Mouse (Mus musculus): ENCODE data around the gene Fadd. TPM values are rescaled to one million over a fixed set of nuclear protein-coding genes. Genes with fewer than 3 reads are reported as not detected.
A peak's percentile ranks its signal among the peaks of the same experiment; 100 is the strongest.

The Fadd gene
- polyA plus RNA-seq, 1 experiment from 2014 or later = 11.7 TPM

DNA sequence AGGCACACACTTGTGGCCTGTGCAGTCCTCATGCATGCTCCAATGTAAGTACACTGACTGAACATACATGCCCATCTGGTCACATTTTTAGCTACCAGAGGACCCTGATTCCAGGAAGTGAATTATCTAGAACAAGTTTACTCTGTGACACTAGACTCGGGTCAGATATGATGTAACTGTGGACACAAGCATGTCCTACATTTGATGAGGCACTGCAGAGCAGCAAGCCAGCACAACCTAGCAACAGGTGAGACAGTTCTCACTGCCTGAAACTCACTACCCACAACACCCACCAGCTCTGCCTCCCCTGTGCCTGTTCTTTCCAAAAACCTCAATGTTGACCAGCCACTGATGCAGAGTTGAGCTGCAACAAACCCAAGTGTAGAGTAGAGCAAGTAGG lies 31.5 kb downstream of the Fadd start:
- Histone ChIP-seq H3K9me3 (ENCODE audit: control insufficient read depth, low read length) (no peaks in the 10 kb centered on the region), H3K27ac (ENCODE audit: low read depth, low read length) (no peak overlapping the region), H3K4me2 (peak overlapping the region; percentile 92), H3K36me3 (ENCODE audit: control insufficient read depth, insufficient read depth, low read length) (peaks cover 17% of the 10 kb centered on the region), H3K9ac (ENCODE audit: low read depth, low read length) (no peak overlapping the region), H3K27me3 (replicated peaks; ENCODE audit: control insufficient read depth, insufficient read depth, low read length) (no peaks in the 10 kb centered on the region), H3K4me1 (replicated peaks; ENCODE audit: control insufficient read depth, insufficient read depth, low read length) (peaks cover 26% of the 10 kb centered on the region), H3K4me3 (ENCODE audit: low read depth, low read length) (no peak overlapping the region)
- ATAC-seq (replicated peaks; ENCODE audit: low FRiP score) (no peak), DNase-seq (ENCODE audit: low spot score) (no peak)
- 40% methylated on average over 1 of the region's 1 CpGs for WGBS

DNA sequence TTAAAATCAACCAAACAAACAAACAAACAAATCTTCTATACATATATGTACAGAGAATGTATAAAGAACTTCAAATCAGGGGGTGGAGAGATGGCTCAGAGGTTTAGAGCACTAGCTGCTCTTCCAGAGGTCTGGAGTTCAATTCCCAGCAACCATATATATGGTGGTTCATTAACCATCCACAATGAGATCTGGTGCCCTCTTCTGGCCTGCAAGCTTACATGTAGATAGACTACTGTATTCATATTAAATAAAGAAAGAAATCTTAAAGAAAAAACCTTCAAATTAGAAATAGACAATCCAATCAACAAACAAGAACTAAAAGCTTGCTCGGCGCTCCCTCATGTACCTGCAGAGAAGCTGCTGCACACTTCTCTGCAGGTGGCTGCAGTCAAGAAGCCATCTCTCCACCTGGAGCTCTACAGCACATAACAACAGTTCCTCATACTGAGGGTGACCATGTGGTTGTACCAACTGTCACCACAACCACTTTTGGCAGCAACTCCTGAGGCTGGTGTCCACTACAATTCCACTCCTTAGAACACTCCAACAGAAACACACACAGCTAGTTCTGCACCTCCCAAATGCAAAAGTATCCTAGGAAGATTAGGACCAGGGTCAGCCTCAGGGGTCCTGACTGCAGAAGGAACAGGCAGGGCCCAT lies 32.2 kb downstream of the Fadd start:
- 91% methylated on average over 2 of the region's 2 CpGs for WGBS
- no peak overlapping the region for H3K4me3 ChIP-seq (ENCODE audit: low read depth, low read length)
- no peak overlapping the region for H3K27ac ChIP-seq (ENCODE audit: low read depth, low read length)
- H3K4me1 ChIP-seq (replicated peaks; ENCODE audit: control insufficient read depth, insufficient read depth, low read length) = peaks cover 26% of the 10 kb centered on the region
- DNase-seq (ENCODE audit: low spot score) (no peak), ATAC-seq (replicated peaks; ENCODE audit: low FRiP score) (no peak)
- no peaks in the 10 kb centered on the region for H3K27me3 ChIP-seq (replicated peaks; ENCODE audit: control insufficient read depth, insufficient read depth, low read length)
- H3K4me2 ChIP-seq = 0 out of 2 replicates have a peak overlapping the region, but pooled peaks have one; percentile 92
- no peaks in the 10 kb centered on the region for H3K9me3 ChIP-seq (ENCODE audit: control insufficient read depth, low read length)
- peaks cover 17% of the 10 kb centered on the region for H3K36me3 ChIP-seq (ENCODE audit: control insufficient read depth, insufficient read depth, low read length)
- no peak overlapping the region; the same call in 1 of the 2 replicates for H3K9ac ChIP-seq (ENCODE audit: low read depth, low read length)

DNA sequence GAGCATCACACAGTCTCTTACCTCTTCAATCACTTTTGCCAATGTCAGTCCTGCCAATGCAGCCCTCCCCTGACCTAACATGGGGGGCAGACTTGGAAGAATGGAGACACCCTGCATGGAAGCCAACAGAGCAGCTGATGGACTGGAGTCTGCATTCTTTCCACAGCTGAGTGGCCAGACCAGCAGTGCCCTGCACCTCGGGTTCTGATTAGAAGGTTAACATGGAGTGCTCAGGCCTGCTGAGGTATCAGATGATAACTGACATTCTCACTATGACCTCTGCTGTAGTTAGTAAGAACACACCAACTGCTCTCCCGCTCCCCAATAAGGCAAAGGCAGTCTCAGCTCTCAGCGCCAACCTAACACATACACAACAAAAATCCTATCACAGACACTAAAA lies 37.0 kb downstream of the Fadd start:
- DNase-seq (ENCODE audit: low spot score) = no peak
- Histone ChIP-seq H3K4me2 (no peak overlapping the region), H3K9me3 (ENCODE audit: control insufficient read depth, low read length) (no peaks in the 10 kb centered on the region), H3K4me3 (ENCODE audit: low read depth, low read length) (no peak overlapping the region), H3K27ac (ENCODE audit: low read depth, low read length) (no peak overlapping the region), H3K27me3 (replicated peaks; ENCODE audit: control insufficient read depth, insufficient read depth, low read length) (no peaks in the 10 kb centered on the region), H3K36me3 (ENCODE audit: control insufficient read depth, insufficient read depth, low read length) (peaks cover 9% of the 10 kb centered on the region), H3K4me1 (replicated peaks; ENCODE audit: control insufficient read depth, insufficient read depth, low read length) (peaks cover 4% of the 10 kb centered on the region; the same call in 1 of the 2 replicates), H3K9ac (ENCODE audit: low read depth, low read length) (no peak overlapping the region)
- ATAC-seq (replicated peaks; ENCODE audit: low FRiP score) = no peak
- 87% methylated on average over 3 of the region's 3 CpGs for WGBS

- Histone ChIP-seq H3K4me1 (replicated peaks; ENCODE audit: control insufficient read depth, insufficient read depth, low read length) (peaks cover 21% of the 10 kb centered on the region), H3K36me3 (ENCODE audit: control insufficient read depth, insufficient read depth, low read length) (no peaks in the 10 kb centered on the region; the same call in 1 of the 2 replicates), H3K4me2 (no peak overlapping the region), H3K9me3 (ENCODE audit: control insufficient read depth, low read length) (no peaks in the 10 kb centered on the region), H3K9ac (ENCODE audit: low read depth, low read length) (no peak overlapping the region), H3K4me3 (ENCODE audit: low read depth, low read length) (no peak overlapping the region), H3K27ac (ENCODE audit: low read depth, low read length) (no peak overlapping the region), H3K27me3 (replicated peaks; ENCODE audit: control insufficient read depth, insufficient read depth, low read length) (no peaks in the 10 kb centered on the region)
- ATAC-seq (replicated peaks; ENCODE audit: low FRiP score) = no peak
- 78% methylated on average over 5 of the region's 5 CpGs for WGBS
- DNase-seq (ENCODE audit: low spot score) = no peak
Measured at GRCm38 (mm10) chr7:144541351-144541750, 40.9 kb downstream of the Fadd start.

GRCm38 (mm10) chr7:144539146-144539545 lies 43.1 kb downstream of the Fadd start:
- H3K4me3 ChIP-seq (ENCODE audit: low read depth, low read length) = no peak overlapping the region
- H3K9me3 ChIP-seq (ENCODE audit: control insufficient read depth, low read length) = no peaks in the 10 kb centered on the region
- peaks cover 21% of the 10 kb centered on the region for H3K4me1 ChIP-seq (replicated peaks; ENCODE audit: control insufficient read depth, insufficient read depth, low read length)
- no peaks in the 10 kb centered on the region for H3K36me3 ChIP-seq (ENCODE audit: control insufficient read depth, insufficient read depth, low read length)
- 52% methylated on average over 2 of the region's 2 CpGs for WGBS
- DNase-seq (ENCODE audit: low spot score) (no peak), ATAC-seq (replicated peaks; ENCODE audit: low FRiP score) (peak; percentile 96)
- no peaks in the 10 kb centered on the region for H3K27me3 ChIP-seq (replicated peaks; ENCODE audit: control insufficient read depth, insufficient read depth, low read length)
- H3K9ac ChIP-seq (ENCODE audit: low read depth, low read length) = no peak overlapping the region
- H3K27ac ChIP-seq (ENCODE audit: low read depth, low read length) = peak overlapping the region; percentile 64
- H3K4me2 ChIP-seq = peak overlapping the region; percentile 26

- no peaks in the 10 kb centered on the region for H3K27me3 ChIP-seq (replicated peaks; ENCODE audit: control insufficient read depth, insufficient read depth, low read length)
- H3K9ac ChIP-seq (ENCODE audit: low read depth, low read length) = no peak overlapping the region
- no peaks in the 10 kb centered on the region for H3K9me3 ChIP-seq (ENCODE audit: control insufficient read depth, low read length)
- H3K4me3 ChIP-seq (ENCODE audit: low read depth, low read length) = no peak overlapping the region
- no peak overlapping the region for H3K27ac ChIP-seq (ENCODE audit: low read depth, low read length)
- no peak for DNase-seq (ENCODE audit: low spot score)
- ATAC-seq (replicated peaks; ENCODE audit: low FRiP score) = no peak
- H3K4me2 ChIP-seq = no peak overlapping the region
- no peaks in the 10 kb centered on the region for H3K36me3 ChIP-seq (ENCODE audit: control insufficient read depth, insufficient read depth, low read length)
- 93% methylated on average over 4 of the region's 4 CpGs for WGBS
- peaks cover 24% of the 10 kb centered on the region for H3K4me1 ChIP-seq (replicated peaks; ENCODE audit: control insufficient read depth, insufficient read depth, low read length)
Measured at GRCm38 (mm10) chr7:144538030-144538644, 44.1 kb downstream of the Fadd start.

DNA sequence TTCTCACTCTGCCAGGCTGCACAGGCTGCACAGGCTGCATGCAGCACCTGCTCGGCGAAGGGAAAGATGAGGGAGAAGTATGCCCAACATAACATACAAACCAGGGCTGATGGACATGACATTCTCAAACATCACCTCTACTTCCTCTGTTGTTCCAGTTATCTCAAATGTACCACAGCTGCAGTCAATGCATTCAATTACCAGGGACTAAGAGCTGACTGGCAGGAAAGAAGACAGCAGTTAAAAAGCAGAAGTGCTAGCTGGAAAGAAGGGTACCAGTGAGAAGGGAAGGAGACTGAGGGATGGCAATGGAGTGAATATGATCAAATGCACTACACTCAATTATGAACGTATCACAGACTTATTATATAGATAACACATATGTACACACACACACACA lies 45.9 kb downstream of the Fadd start:
- peaks cover 33% of the 10 kb centered on the region for H3K4me1 ChIP-seq (replicated peaks; ENCODE audit: control insufficient read depth, insufficient read depth, low read length)
- no peak overlapping the region for H3K27ac ChIP-seq (ENCODE audit: low read depth, low read length)

GRCm38 (mm10) chr7:144534773-144535172 lies 47.5 kb downstream of the Fadd start:
- Histone ChIP-seq H3K4me3 (ENCODE audit: low read depth, low read length) (no peak overlapping the region), H3K4me1 (replicated peaks; ENCODE audit: control insufficient read depth, insufficient read depth, low read length) (peaks cover 35% of the 10 kb centered on the region), H3K9ac (ENCODE audit: low read depth, low read length) (no peak overlapping the region), H3K27me3 (replicated peaks; ENCODE audit: control insufficient read depth, insufficient read depth, low read length) (no peaks in the 10 kb centered on the region), H3K9me3 (ENCODE audit: control insufficient read depth, low read length) (no peaks in the 10 kb centered on the region), H3K4me2 (no peak overlapping the region), H3K36me3 (ENCODE audit: control insufficient read depth, insufficient read depth, low read length) (no peaks in the 10 kb centered on the region), H3K27ac (ENCODE audit: low read depth, low read length) (no peak overlapping the region)
- ATAC-seq (replicated peaks; ENCODE audit: low FRiP score) (no peak), DNase-seq (ENCODE audit: low spot score) (no peak)
- WGBS = 63% methylated on average over 3 of the region's 3 CpGs

More for the DNA sequence above, 45.9 kb downstream of the Fadd start:
- Histone ChIP-seq H3K36me3 (ENCODE audit: control insufficient read depth, insufficient read depth, low read length) (no peaks in the 10 kb centered on the region), H3K9me3 (ENCODE audit: control insufficient read depth, low read length) (no peaks in the 10 kb centered on the region), H3K9ac (ENCODE audit: low read depth, low read length) (no peak overlapping the region), H3K27me3 (replicated peaks; ENCODE audit: control insufficient read depth, insufficient read depth, low read length) (no peaks in the 10 kb centered on the region), H3K4me2 (no peak overlapping the region), H3K4me3 (ENCODE audit: low read depth, low read length) (no peak overlapping the region)
- DNase-seq (ENCODE audit: low spot score) (no peak), ATAC-seq (replicated peaks; ENCODE audit: low FRiP score) (no peak)
- WGBS = 67% methylated on average over 3 of the region's 3 CpGs
